Mouse (Mus musculus) thymus, adult 2 months (tissue): ENCODE data around the gene Ryr2.

Experiments
- CTCF ChIP-seq: fragments of 200-500 bp; IDR thresholded peaks from 2 replicates; pipeline ENCODE4 v1.5.1; 2012; ENCODE audit warnings: mild to moderate bottlenecking, control low read depth, low read length, moderate library complexity, borderline replicate concordance; ENCODE audit not compliant: control insufficient read depth, poor library complexity, insufficient read depth; ENCODE audit errors: extremely low read depth
- POLR2A ChIP-seq: fragments of 200-500 bp; IDR thresholded peaks from 2 replicates; pipeline ENCODE4 v1.6.1; 2012; ENCODE audit warnings: mild to moderate bottlenecking, low read length, control low read depth, moderate library complexity; ENCODE audit not compliant: control insufficient read depth, poor library complexity, insufficient read depth; ENCODE audit errors: extremely low read depth

DNA sequence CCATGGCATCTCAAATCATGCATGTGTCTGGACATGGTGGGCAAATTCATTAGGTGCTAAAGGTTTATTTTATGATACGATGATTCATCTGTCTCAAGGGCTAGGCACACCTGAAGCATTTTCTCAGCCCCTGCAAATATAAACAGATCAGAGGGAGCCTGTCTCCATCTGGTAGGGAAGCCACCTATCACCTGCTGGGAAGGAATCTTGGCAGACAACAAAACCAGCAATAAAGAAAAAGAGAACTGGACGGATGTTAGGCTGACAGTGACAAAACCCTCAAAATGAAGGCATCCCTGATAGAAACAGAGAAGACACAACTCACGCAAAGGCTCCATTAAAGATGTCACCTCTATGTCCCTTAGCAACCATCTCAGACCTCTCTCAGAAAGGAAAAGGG lies 3.7 kb downstream of the Ryr2 start:
- no peak for TF ChIP-seq POLR2A
- no peak for TF ChIP-seq CTCF
